Mouse (Mus musculus): ENCODE measurements around the gene Ttll5. TPM values are rescaled to one million over a fixed set of nuclear protein-coding genes. Genes with fewer than 3 reads are reported as not detected.

Gene Ttll5
- polyA plus RNA-seq, 1 experiment from 2014 or later = 15.9 TPM

GRCm38 (mm10) chr12:86077736-86078135 is 253.3 kb downstream of the Ttll5 start:
- H3K9ac ChIP-seq (replicated peaks; ENCODE audit: low read depth, low read length) = peak overlapping the region; percentile 47

GRCm38 (mm10) chr12:86078176-86078552 is 253.7 kb downstream of the Ttll5 start:
- H3K4me3 ChIP-seq (replicated peaks; ENCODE audit: low read length) = peak overlapping the region; percentile 60
- no peaks in the 10 kb centered on the region for H3K9me3 ChIP-seq (ENCODE audit: control insufficient read depth, low read length)
- H3K9ac ChIP-seq (replicated peaks; ENCODE audit: low read depth, low read length) = peak overlapping the region; percentile 48
- no peak for ATAC-seq
- 8% methylated on average over 9 of the region's 9 CpGs for WGBS
- peaks cover 35% of the 10 kb centered on the region for H3K4me1 ChIP-seq (replicated peaks; ENCODE audit: control insufficient read depth, insufficient read depth, low read length)
- H3K36me3 ChIP-seq (ENCODE audit: control insufficient read depth, insufficient read depth) = no peaks in the 10 kb centered on the region
- H3K27ac ChIP-seq (ENCODE audit: low read length) = peak overlapping the region; percentile 37; the same call in 1 of the 2 replicates
- H3K27me3 ChIP-seq (replicated peaks; ENCODE audit: control insufficient read depth, insufficient read depth, low read length) = no peaks in the 10 kb centered on the region
- H3K4me2 ChIP-seq (ENCODE audit: low read length) = peak overlapping the region; percentile 98

More at GRCm38 (mm10) chr12:86077736-86078135, 253.3 kb downstream of the Ttll5 start:
- Histone ChIP-seq H3K36me3 (ENCODE audit: control insufficient read depth, insufficient read depth) (no peaks in the 10 kb centered on the region), H3K27ac (ENCODE audit: low read length) (no peak overlapping the region), H3K4me1 (replicated peaks; ENCODE audit: control insufficient read depth, insufficient read depth, low read length) (peaks cover 32% of the 10 kb centered on the region), H3K9me3 (ENCODE audit: control insufficient read depth, low read length) (no peaks in the 10 kb centered on the region), H3K4me3 (replicated peaks; ENCODE audit: low read length) (peak overlapping the region; percentile 60), H3K27me3 (replicated peaks; ENCODE audit: control insufficient read depth, insufficient read depth, low read length) (no peaks in the 10 kb centered on the region), H3K4me2 (ENCODE audit: low read length) (peak overlapping the region; percentile 98)
- WGBS = 24% methylated on average over 11 of the region's 11 CpGs
- ATAC-seq = no peak

- peak; percentile 72 for ATAC-seq
- peaks cover 38% of the 10 kb centered on the region for H3K4me1 ChIP-seq (replicated peaks; ENCODE audit: control insufficient read depth, insufficient read depth, low read length)
- peak within 1 kb of the TSS; percentile 64 for H3K27ac ChIP-seq (ENCODE audit: low read length)
- peak within 1 kb of the TSS; percentile 60 for H3K4me3 ChIP-seq (replicated peaks; ENCODE audit: low read length)
- H3K36me3 ChIP-seq (ENCODE audit: control insufficient read depth, insufficient read depth) = no peaks in the 10 kb centered on the region
- H3K27me3 ChIP-seq (replicated peaks; ENCODE audit: control insufficient read depth, insufficient read depth, low read length) = no peaks in the 10 kb centered on the region
- peak within 1 kb of the TSS; percentile 63 for H3K9ac ChIP-seq (replicated peaks; ENCODE audit: low read depth, low read length)
- H3K4me2 ChIP-seq (ENCODE audit: low read length) = peak within 1 kb of the TSS; percentile 98
- no peaks in the 10 kb centered on the region for H3K9me3 ChIP-seq (ENCODE audit: control insufficient read depth, low read length)
- WGBS = under 1% methylated on average over 25 of the region's 25 CpGs
Observed at GRCm38 (mm10) chr12:86078553-86079201, 254.2 kb downstream of the Ttll5 start, which contains the start of gene Tgfb3. Gene Tgfb3 (minus strand): TSS chr12:86079041.

DNA sequence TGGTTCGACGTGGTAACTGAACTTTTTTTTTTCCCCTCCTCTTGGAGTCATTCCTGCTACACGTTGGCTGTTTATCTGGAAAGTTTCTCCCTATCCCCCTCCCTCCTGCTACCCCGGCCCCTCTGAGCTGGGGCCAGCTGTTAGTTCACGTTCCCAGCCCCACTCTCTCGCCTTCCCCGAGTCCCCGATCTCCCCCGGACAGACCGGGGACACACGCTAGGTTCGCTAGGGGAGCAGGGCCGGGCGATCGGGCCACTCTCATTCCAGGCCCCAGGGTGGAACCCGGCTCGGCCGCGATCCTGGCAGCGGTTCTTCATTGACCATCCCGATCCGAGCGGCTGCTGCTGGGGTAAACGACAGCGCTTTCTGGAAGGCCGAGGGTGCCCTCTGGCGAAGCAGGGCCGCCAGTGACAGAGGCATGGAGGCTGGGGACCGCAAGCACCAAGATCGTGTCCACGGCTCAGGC is 254.8 kb downstream of the Ttll5 start:
- Histone ChIP-seq H3K36me3 (ENCODE audit: control insufficient read depth, insufficient read depth) (no peaks in the 10 kb centered on the region), H3K4me2 (ENCODE audit: low read length) (peak overlapping the region; percentile 98), H3K27me3 (replicated peaks; ENCODE audit: control insufficient read depth, insufficient read depth, low read length) (no peaks in the 10 kb centered on the region), H3K27ac (ENCODE audit: low read length) (peak overlapping the region; percentile 64), H3K4me3 (replicated peaks; ENCODE audit: low read length) (peak overlapping the region; percentile 60), H3K9me3 (ENCODE audit: control insufficient read depth, low read length) (no peaks in the 10 kb centered on the region), H3K4me1 (replicated peaks; ENCODE audit: control insufficient read depth, insufficient read depth, low read length) (peaks cover 38% of the 10 kb centered on the region), H3K9ac (replicated peaks; ENCODE audit: low read depth, low read length) (peak overlapping the region; percentile 63)
- peak; percentile 77 for ATAC-seq
- WGBS = under 1% methylated on average over 31 of the region's 31 CpGs

- H3K9me3 ChIP-seq (ENCODE audit: control insufficient read depth, low read length) = no peaks in the 10 kb centered on the region
- peaks cover 22% of the 10 kb centered on the region for H3K4me1 ChIP-seq (replicated peaks; ENCODE audit: control insufficient read depth, insufficient read depth, low read length)
- H3K27me3 ChIP-seq (replicated peaks; ENCODE audit: control insufficient read depth, insufficient read depth, low read length) = no peaks in the 10 kb centered on the region
- H3K4me2 ChIP-seq (ENCODE audit: low read length) = peak within 1 kb of the TSS; percentile 57
- no peaks in the 10 kb centered on the region for H3K36me3 ChIP-seq (ENCODE audit: control insufficient read depth, insufficient read depth)
- ATAC-seq = peak; percentile 76
- H3K9ac ChIP-seq (replicated peaks; ENCODE audit: low read depth, low read length) = peak within 1 kb of the TSS; percentile 65
- under 1% methylated on average over 35 of the region's 35 CpGs for WGBS
- H3K4me3 ChIP-seq (replicated peaks; ENCODE audit: low read length) = peak within 1 kb of the TSS; percentile 64
- no peak within 1 kb of the TSS for H3K27ac ChIP-seq (ENCODE audit: low read length)
Observed at GRCm38 (mm10) chr12:86082481-86083012, 258.1 kb downstream of the Ttll5 start, which contains the start of gene Ift43. Gene Ift43 (plus strand): TSS chr12:86082541.

- Histone ChIP-seq H3K9ac (replicated peaks; ENCODE audit: low read depth, low read length) (no peak overlapping the region), H3K4me3 (replicated peaks; ENCODE audit: low read length) (no peak overlapping the region), H3K9me3 (ENCODE audit: control insufficient read depth, low read length) (no peaks in the 10 kb centered on the region), H3K27ac (ENCODE audit: low read length) (no peak overlapping the region), H3K4me1 (replicated peaks; ENCODE audit: control insufficient read depth, insufficient read depth, low read length) (peaks cover 8% of the 10 kb centered on the region), H3K36me3 (ENCODE audit: control insufficient read depth, insufficient read depth) (no peaks in the 10 kb centered on the region), H3K27me3 (replicated peaks; ENCODE audit: control insufficient read depth, insufficient read depth, low read length) (no peaks in the 10 kb centered on the region), H3K4me2 (ENCODE audit: low read length) (no peak overlapping the region)
- ATAC-seq = no peak
- 85% methylated on average over 7 of the region's 7 CpGs for WGBS
Observed at GRCm38 (mm10) chr12:86085873-86086272, 261.4 kb downstream of the Ttll5 start.

GRCm38 (mm10) chr12:86086550-86086949 is 262.1 kb downstream of the Ttll5 start:
- Histone ChIP-seq H3K27me3 (replicated peaks; ENCODE audit: control insufficient read depth, insufficient read depth, low read length) (no peaks in the 10 kb centered on the region), H3K4me1 (replicated peaks; ENCODE audit: control insufficient read depth, insufficient read depth, low read length) (peaks cover 8% of the 10 kb centered on the region), H3K36me3 (ENCODE audit: control insufficient read depth, insufficient read depth) (no peaks in the 10 kb centered on the region), H3K4me2 (ENCODE audit: low read length) (no peak overlapping the region), H3K27ac (ENCODE audit: low read length) (no peak overlapping the region), H3K4me3 (replicated peaks; ENCODE audit: low read length) (no peak overlapping the region), H3K9ac (replicated peaks; ENCODE audit: low read depth, low read length) (no peak overlapping the region), H3K9me3 (ENCODE audit: control insufficient read depth, low read length) (no peaks in the 10 kb centered on the region)
- WGBS = 52% methylated on average over 8 of the region's 8 CpGs
- no peak for ATAC-seq

DNA sequence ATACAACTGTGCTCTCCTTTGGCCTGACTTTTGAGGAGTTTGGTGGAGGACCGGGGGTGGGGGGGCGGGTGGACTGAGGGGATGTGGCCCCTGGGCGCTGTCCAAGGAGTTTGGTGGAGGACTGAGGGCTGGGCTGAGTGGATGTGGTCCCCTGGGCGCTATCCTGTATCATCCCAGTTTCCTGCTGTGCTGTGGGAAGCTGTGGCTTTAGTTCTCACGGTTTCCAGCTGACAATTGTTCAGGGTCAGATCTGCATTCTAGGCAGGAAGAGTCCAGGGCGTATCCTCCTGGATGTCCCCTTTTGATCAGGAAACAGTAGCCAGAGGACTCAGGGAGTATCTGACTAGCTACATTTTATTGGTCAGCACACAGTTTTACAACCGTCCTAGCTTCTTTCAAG is 263.6 kb downstream of the Ttll5 start:
- WGBS = 70% methylated on average over 7 of the region's 7 CpGs
- no peak overlapping the region for H3K4me3 ChIP-seq (replicated peaks; ENCODE audit: low read length)
- no peak overlapping the region for H3K4me2 ChIP-seq (ENCODE audit: low read length)
- H3K9me3 ChIP-seq (ENCODE audit: control insufficient read depth, low read length) = no peaks in the 10 kb centered on the region
- H3K36me3 ChIP-seq (ENCODE audit: control insufficient read depth, insufficient read depth) = no peaks in the 10 kb centered on the region
- no peak for ATAC-seq
- no peak overlapping the region for H3K9ac ChIP-seq (replicated peaks; ENCODE audit: low read depth, low read length)
- H3K27ac ChIP-seq (ENCODE audit: low read length) = no peak overlapping the region
- H3K27me3 ChIP-seq (replicated peaks; ENCODE audit: control insufficient read depth, insufficient read depth, low read length) = no peaks in the 10 kb centered on the region
- H3K4me1 ChIP-seq (replicated peaks; ENCODE audit: control insufficient read depth, insufficient read depth, low read length) = peaks cover 10% of the 10 kb centered on the region

DNA sequence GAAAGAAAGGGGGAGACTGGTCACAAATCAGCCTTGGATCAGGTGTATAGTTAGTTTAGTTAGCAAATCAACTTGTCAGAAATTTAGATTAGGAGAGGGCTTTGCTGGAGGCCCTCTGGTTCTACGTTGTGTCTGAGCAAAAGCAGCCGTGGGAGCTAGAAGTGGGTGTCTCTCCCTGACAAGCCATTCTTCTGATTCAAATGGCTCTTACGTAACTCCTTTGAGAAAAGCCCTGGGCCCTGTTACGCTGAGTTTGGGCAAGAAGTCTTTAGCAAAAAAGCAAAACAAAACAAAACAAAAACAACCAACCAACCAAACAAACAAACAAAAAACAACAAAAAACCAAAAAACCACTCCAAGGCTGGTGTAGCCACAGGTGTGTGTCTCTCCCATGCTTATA is 266.3 kb downstream of the Ttll5 start:
- Histone ChIP-seq H3K27me3 (replicated peaks; ENCODE audit: control insufficient read depth, insufficient read depth, low read length) (no peaks in the 10 kb centered on the region), H3K4me3 (replicated peaks; ENCODE audit: low read length) (no peak overlapping the region), H3K4me1 (replicated peaks; ENCODE audit: control insufficient read depth, insufficient read depth, low read length) (peaks cover 6% of the 10 kb centered on the region; the same call in 1 of the 2 replicates), H3K27ac (ENCODE audit: low read length) (no peak overlapping the region), H3K9ac (replicated peaks; ENCODE audit: low read depth, low read length) (no peak overlapping the region), H3K4me2 (ENCODE audit: low read length) (no peak overlapping the region), H3K9me3 (ENCODE audit: control insufficient read depth, low read length) (no peaks in the 10 kb centered on the region), H3K36me3 (ENCODE audit: control insufficient read depth, insufficient read depth) (no peaks in the 10 kb centered on the region)
- no peak for ATAC-seq
- WGBS = 69% methylated on average over 4 of the region's 4 CpGs

All from forebrain, embryonic 16.5 days (tissue).